Mouse (Mus musculus) cerebellum, adult 18-20 months (tissue): ENCODE results near the gene Gm6899.

Source experiments
- DNase-seq, 2 experiments: peaks; one replicate each; pipeline ENCODE4 v3.0.0; 2021

Gm6899 gene

GRCm38 (mm10) chr11:26593061-26594059 is at the start of gene Gm6899, which contains the start of gene Vrk2:
Gene Gm6899, plus strand, starts transcription at chr11:26593241.
Gene Vrk2, minus strand, starts transcription at chr11:26593999.
- DNase-seq = peak; percentile 2 to 15

GRCm38 (mm10) chr11:26551551-26551950 is 41.5 kb upstream of the Gm6899 start:
- no peak for DNase-seq

GRCm38 (mm10) chr11:26585409-26586366 is 7.4 kb upstream of the Gm6899 start:
- DNase-seq = no peak

- DNase-seq = peak; percentile 9 to 18
Observed at GRCm38 (mm10) chr11:26586367-26587183, 6.5 kb upstream of the Gm6899 start.

- DNase-seq = no peak
Observed at GRCm38 (mm10) chr11:26587184-26587524, 5.9 kb upstream of the Gm6899 start.

GRCm38 (mm10) chr11:26592395-26593053 is 517 bp upstream of the Gm6899 start:
- DNase-seq = no peak

- no peak for DNase-seq
Observed at GRCm38 (mm10) chr11:26594487-26594886, 1.4 kb downstream of the Gm6899 start.

- no peak for DNase-seq
Observed at GRCm38 (mm10) chr11:26596186-26596585, 3.1 kb downstream of the Gm6899 start.

GRCm38 (mm10) chr11:26597145-26597544 is 4.1 kb downstream of the Gm6899 start:
- no peak for DNase-seq

GRCm38 (mm10) chr11:26597761-26598160 is 4.7 kb downstream of the Gm6899 start:
- DNase-seq = no peak

GRCm38 (mm10) chr11:26598876-26599275 is 5.8 kb downstream of the Gm6899 start:
- no peak for DNase-seq

- DNase-seq = no peak
Observed at GRCm38 (mm10) chr11:26600692-26601091, 7.7 kb downstream of the Gm6899 start.

- DNase-seq = no peak
Observed at GRCm38 (mm10) chr11:26601571-26602175, 8.6 kb downstream of the Gm6899 start.

GRCm38 (mm10) chr11:26604061-26604655 is 11.1 kb downstream of the Gm6899 start:
- DNase-seq = no peak

- DNase-seq = no peak
Observed at GRCm38 (mm10) chr11:26608795-26609194, 15.8 kb downstream of the Gm6899 start.

GRCm38 (mm10) chr11:26618475-26619223 is 25.6 kb downstream of the Gm6899 start:
- no peak for DNase-seq

- DNase-seq = no peak
Observed at GRCm38 (mm10) chr11:26622727-26623126, 29.7 kb downstream of the Gm6899 start.

- no peak for DNase-seq
Observed at GRCm38 (mm10) chr11:26636239-26636638, 43.2 kb downstream of the Gm6899 start.

- DNase-seq = no peak
Observed at GRCm38 (mm10) chr11:26640314-26640785, 47.3 kb downstream of the Gm6899 start.

GRCm38 (mm10) chr11:26642141-26642540 is 49.1 kb downstream of the Gm6899 start:
- no peak for DNase-seq
